Mouse (Mus musculus) lung, postnatal 10 days (tissue): Measurements from ENCODE around the gene Itm2c.
A peak's percentile ranks its signal among the peaks of the same experiment; 100 is the strongest.

Experiments
- DNase-seq: peaks from one replicate; pipeline ENCODE4 v3.0.0; 2021

Itm2c gene

DNA sequence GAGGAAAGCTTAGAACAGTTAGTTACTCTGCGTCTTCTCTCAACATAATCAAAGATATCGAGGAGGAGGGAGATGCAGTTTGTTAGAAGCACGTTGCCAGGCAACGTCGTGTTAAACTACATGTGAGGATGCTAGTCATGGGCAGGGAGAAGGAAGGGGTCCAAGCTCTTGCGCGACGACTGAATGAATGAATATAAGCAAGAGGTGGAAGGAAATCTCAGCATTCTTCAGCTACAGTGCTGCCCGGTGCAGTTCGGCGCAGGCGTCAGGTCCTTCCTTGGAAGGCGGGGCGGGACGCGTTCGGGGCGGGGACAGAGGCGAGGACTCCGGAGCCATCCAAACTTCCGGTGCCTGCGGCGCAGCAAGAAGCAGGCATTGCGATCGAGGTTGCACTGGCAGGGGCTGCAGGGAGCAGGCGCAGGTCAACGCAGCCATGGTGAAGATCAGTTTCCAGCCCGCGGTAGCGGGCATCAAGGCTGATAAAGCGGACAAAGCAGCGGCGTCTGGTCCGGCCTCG is at the start of gene Itm2c:
Itm2c (plus strand) TSS at position 51 of the 517 bp plus-strand sequence.
- peak; percentile 97 for DNase-seq

GRCm38 (mm10) chr1:85844981-85845380 is 49.1 kb upstream of the Itm2c start:
- DNase-seq: no peak

DNA sequence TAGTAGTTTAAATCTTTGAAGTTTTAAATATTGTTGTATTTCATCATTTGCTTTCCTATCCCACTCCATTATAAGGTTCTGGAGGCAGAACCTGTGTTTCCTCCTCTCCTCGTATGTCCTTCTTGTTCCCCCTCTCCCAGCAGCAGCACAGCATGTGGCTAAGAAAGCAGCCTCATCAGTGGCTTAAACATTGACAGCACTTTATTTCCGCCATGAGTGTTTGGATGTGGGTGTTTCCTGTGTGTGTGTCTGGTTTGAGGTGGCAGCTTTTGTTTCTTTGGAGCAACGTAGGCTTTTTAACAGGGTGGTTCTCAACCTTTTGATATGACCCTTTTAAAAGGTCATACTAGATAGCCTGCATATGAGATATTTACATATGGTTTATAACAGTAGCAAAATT is 48.6 kb upstream of the Itm2c start:
- DNase-seq: no peak

- no peak for DNase-seq
Observed at GRCm38 (mm10) chr1:85849016-85849415, 45.1 kb upstream of the Itm2c start.

- DNase-seq: no peak
Observed at GRCm38 (mm10) chr1:85850851-85851250, 43.2 kb upstream of the Itm2c start.

GRCm38 (mm10) chr1:85852996-85853689 is 40.9 kb upstream of the Itm2c start:
- DNase-seq: peak; percentile 85

DNA sequence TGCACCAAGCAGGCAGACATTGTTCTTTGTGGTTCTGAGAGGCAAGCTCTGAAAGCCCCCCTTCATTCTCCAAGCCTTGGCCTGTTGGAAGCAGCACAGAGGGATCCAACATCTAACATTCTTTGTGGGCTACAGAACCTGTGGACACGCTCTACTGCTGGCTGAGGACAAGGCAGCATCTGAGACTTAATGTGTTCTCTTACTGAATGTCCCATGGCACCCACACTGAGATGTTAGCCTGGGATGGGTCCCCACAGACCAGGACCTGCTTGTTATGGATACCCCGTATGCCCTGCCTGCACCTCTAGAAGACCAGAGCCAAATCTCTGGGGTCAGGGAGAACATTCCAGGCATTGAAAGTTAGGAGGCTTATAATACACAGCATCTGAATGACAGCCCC is 40.2 kb upstream of the Itm2c start:
- DNase-seq: no peak

- no peak for DNase-seq
Observed at GRCm38 (mm10) chr1:85854475-85854874, 39.6 kb upstream of the Itm2c start.

GRCm38 (mm10) chr1:85856266-85856665 is 37.8 kb upstream of the Itm2c start:
- no peak for DNase-seq

DNA sequence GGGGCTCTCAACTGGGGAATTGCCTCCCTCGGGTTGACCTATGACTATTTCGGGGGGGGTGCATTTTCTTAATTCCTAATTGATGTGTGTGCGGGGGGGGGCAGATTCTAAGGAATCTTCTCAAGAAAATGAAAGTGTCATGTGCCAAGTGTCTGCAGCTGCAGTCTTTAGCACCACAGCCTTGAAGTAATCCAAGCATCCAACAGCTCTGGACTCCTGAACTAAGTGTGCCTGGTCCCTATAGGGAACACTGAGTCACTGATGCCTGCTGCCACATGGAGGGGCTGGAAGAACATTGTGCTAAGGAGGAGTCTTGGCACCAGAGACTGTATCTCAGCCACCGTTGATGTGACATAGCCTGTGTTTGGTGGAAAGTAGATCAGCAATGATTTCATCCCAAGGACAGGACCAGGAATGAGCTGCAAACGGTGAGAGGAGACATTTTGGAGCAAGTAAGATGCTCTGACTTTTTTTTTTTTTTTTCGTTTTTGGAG is 36.8 kb upstream of the Itm2c start:
- DNase-seq: no peak

- peak; percentile 37 for DNase-seq
Observed at GRCm38 (mm10) chr1:85864383-85864782, 29.7 kb upstream of the Itm2c start.

DNA sequence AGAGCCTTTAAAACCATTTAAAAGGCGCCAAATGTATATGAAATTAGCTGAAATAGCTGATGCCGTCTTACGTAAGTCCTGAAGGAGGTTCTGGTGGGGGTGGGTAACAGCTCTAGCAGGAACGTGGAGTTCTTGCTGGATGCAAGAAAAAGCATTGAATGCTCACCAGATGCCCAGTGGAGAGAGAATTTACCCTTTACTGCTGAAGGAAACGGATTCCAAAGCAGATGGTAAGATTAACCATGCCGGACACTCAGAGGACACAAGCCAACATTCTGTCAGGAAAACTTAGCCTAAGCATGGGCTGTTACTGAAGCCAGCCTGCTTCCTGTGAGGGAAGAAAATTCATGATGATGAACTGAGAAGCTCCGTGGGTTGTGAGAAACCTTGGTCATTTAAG is 24.1 kb upstream of the Itm2c start:
- no peak for DNase-seq

- DNase-seq: no peak
Observed at GRCm38 (mm10) chr1:85870546-85870945, 23.5 kb upstream of the Itm2c start.

GRCm38 (mm10) chr1:85882003-85882402 is 12.1 kb upstream of the Itm2c start:
- DNase-seq: no peak

- no peak for DNase-seq
Observed at GRCm38 (mm10) chr1:85887221-85887620, 6.9 kb upstream of the Itm2c start.

DNA sequence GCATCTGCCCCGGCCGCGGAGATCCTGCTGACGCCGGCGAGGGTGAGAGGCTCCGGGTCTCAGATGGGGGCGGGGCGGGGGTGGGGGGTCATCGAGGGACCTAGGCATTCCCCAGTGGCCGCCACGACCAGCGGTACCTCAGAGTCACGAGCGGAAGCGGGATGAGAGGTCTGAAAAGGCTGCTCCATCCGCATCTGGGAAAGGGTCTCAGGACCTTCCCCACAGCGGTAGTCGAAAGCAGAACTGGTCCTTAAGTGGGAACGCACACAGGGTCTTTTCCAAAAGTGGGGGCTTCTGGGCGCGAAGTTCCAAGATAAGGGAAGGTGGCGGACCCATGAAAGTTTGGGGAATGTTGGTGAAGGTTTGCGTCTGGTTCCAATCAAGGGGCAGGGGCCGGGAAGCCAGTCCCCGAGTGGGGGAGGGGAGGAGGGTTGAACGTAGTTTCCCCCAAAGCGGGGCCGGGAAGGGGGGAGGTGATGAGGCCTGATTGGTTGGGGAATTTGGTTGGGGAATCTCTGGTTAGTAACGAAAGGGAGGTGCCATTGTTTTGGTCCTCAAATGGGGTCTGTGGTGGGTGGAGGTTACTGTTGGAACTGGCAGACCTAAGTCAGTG is 773 bp downstream of the Itm2c start:
- DNase-seq: peak; percentile 70

DNA sequence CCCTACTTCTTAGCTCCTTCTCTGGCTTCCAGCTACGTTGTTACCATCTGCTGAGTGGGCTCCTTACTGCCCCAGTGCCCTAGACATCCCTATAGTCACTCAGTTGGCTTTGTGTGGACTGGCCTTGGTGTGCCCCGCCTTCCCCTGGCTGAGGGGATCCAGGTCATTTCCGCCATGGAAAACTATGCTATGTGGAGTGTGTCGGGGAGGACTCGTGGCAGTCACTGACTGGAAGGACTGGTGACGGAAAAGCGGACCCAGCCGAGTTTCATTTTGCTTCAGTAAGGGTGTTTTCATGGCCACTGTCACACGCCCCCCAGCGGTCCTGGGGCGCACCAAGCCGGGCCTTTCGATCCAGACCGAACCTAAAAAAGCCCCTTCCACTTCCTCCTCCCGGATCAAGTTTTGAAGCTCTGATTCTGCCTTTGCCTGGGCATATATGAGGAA is 1.3 kb downstream of the Itm2c start:
- DNase-seq: peak; percentile 85

DNA sequence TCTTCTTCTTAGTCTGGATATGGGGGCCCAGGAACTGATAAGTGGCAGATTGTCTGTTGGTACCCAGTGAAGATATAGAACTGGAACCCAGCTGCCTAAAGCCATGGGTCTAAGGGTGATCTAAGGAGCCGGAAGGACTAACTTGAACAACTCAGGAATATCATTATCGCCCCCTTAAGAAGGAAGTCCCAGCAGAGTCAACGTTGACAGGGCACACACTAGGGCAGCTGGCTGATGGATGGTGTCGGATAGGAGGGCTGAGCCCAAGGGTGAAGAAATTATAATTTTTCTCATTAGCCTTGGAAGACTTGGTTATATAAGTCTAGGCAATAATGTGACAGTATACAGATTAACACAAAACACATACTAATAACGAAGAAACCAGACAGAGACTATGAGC is 2.0 kb downstream of the Itm2c start:
- DNase-seq: no peak

GRCm38 (mm10) chr1:85896781-85897700 is 3.0 kb downstream of the Itm2c start:
- DNase-seq: peak; percentile 34

- DNase-seq: no peak
Observed at GRCm38 (mm10) chr1:85897901-85898760, 4.0 kb downstream of the Itm2c start.

GRCm38 (mm10) chr1:85898761-85899387 is 4.8 kb downstream of the Itm2c start:
- no peak for DNase-seq

GRCm38 (mm10) chr1:85899388-85899761 is 5.3 kb downstream of the Itm2c start:
- DNase-seq: no peak
